Mouse (Mus musculus) common myeloid progenitor, adult 5-6 weeks (primary cell): ENCODE results near the gene Mum1. TPM values are rescaled to one million over a fixed set of nuclear protein-coding genes. Genes with fewer than 3 reads are reported as not detected.
"Not testable (repeated sequence)": the region's sequence is repeated elsewhere in the genome, so short reads cannot be mapped to it uniquely, and the experiment has no call there.

Source experiments
- ATAC-seq: replicated peaks from 2 replicates; pipeline ENCODE4 v1.8.0; 2016; ENCODE audit warnings: low read depth, mild to moderate bottlenecking, moderate TSS enrichment, inconsistent platforms; ENCODE audit not compliant: poor library complexity, severe bottlenecking
- total RNA-seq: library from RNA; stranded (forward); fragments of 200-1000, 187-1606 nt; gene quantifications from 2 replicates; pipeline ENCODE4 v1.2.3, GENCODE M21; 2017

Mum1 gene
- total RNA-seq, 1 experiment from 2014 or later, result 41.9 TPM

DNA sequence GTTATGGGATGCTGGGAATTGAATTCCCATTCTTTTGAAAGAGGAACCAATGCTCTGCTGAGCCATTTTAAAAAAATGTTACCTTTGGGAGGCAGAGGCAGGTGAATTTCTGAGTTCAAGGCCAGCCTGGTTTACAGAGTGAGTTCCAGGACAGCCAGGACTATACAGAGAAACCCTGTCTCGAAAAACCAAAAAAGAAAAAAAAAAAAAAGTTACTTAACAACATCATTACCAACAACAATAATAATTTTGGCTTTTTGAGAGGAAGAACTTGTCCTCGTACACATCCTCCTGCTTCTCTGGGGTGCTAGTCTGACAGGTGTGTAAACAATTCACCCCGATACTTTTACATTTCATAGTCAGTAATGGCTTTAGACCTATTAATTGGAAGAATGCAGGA lies 22.2 kb downstream of the Mum1 start:
- ATAC-seq, result not testable (repeated sequence)

DNA sequence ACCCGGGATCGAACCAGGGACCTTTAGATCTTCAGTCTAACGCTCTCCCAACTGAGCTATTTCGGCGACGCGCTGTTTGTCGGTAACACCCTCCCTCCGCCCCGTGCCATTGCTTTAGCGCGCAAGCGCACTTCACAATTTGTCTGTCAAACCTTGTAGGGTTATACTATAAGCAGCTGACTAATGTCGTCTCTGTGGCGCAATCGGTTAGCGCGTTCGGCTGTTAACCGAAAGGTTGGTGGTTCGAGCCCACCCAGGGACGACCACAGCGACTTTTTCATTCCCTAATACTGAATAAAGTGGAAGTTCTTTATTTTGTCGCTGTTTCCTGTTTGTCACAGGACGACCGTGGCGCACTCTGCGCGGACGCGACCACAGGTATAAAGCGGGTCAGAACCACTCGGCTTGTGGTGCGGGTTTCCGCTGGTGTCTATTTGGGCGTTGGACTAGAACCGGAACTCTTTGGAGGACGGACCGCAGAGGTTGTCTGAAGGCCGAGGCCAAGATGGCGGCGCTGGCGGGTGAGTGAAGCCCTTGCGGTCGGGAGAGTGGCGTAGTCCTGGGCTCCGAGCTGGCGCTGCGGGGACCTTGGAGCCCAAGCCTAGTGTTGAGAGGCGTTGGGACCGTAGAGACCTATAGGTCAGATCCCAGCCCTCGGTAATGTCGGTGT lies 22.9 kb downstream of the Mum1 start, which contains the start of gene Ndufs7:
Gene Ndufs7 (plus strand): TSS at position 151 of the 670 bp plus-strand sequence.
- ATAC-seq, result peak; percentile 77

DNA sequence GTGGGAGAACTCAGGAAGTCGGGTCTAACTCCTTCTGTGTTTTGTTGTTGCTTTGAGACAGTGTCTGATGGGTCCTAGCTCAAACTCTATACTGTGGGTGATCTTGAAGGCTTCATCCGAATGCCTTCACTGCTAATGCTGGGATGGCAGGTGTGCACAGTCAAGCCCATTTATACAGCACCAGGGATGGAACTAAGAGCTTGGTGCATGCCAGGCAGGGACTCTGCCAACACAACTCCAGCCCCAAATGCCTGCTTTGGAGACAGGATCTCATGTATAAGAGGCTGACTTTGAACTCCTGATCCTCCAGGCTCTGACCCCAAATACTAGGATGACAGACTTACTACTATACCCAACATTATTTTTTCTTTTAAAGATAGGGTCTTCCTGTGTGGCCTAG lies 23.8 kb downstream of the Mum1 start:
- ATAC-seq, result no peak

DNA sequence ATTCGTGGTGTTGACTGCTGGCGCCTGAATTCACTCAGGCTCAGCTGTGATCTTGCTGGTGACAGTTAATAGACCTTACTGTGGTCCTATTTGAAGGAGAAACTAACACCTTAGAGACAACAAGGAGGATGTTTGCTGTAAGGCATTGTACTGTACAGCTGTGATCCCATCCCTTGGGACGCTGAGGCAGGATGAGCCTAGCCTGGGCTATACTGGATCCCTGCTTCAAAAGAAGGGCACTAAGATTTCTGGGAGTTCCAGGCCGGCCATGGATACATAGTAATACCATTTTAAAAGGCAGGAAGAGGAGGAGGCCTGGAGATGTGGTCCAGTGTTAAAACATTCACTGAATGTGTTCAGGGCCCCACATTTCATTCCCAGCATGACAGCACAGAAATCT lies 24.3 kb downstream of the Mum1 start:
- no peak for ATAC-seq

DNA sequence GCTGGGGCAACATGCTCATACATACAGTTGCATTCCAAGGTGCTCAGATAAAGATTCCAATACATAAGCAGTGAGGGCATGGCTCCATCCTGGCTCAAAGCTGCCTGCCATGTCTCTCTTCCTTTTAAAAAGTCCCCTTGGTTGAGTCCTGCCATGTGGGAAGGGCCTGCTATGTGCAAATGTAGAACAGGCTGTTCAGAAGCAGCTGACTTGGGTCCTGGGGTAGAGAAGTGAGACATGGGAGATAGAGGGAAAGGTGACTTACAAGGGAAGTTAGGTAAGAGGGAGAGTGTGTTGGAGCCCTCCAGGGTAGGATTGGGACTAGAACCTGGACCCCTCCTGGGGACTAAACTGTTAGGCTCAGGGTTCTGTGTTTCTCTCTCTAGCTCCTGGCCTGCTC lies 25.8 kb downstream of the Mum1 start:
- ATAC-seq, result no peak

DNA sequence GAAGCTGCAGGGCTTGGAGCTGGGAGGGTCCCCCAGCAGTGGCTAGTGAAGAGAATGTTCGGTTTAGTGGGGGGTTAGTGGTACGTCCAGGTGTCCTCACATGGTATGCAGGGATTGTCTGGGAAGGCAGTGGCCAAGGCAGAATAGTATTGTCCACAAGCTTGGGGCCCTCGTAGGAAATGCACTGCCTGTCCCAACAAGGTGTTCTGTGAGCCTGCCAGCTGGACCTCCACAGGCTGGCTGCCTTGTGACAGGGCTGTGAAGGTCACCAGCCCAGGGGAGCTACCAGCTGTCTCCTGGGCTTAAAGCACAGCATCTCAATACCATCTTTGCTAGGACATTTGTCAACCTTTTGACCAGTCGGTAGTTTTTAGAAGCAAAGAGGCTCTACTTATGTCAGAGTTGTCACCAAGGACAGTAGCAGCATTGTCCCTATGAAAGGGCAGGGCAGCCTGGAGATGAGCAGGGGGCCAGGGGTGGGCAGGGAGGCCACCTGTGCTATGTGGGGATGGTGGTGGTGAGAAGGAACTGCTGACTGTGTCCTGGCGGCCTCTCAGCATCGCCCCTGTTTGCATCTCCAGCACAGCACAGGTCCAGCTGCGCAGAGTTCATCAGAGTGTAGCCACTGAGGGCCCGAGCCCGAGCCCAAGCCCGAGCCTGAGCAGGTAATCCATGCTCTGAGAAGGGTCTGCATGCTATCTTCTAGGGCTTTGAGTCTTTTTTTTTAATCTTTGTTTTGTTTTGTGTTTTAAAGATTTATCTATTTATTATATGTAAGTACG lies 26.4 kb downstream of the Mum1 start:
- no peak for ATAC-seq

DNA sequence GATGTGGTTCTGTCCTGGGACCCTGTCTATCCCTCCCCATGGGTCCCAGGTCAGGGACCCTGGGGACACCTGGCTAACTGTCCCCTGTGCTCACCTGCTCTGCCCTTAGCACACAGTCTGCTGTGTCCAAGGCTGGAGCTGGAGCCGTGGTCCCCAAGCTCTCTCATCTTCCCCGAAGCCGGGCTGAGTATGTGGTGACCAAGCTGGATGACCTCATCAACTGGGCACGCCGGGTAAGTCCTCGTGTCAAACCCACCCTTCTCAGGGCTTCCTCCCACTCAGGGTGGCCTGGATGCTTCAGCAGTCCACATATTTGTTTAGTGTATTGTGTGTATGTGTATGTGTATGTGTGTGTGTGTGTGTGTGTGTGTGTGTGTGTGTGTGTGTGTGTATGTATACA lies 27.3 kb downstream of the Mum1 start:
- no peak for ATAC-seq

DNA sequence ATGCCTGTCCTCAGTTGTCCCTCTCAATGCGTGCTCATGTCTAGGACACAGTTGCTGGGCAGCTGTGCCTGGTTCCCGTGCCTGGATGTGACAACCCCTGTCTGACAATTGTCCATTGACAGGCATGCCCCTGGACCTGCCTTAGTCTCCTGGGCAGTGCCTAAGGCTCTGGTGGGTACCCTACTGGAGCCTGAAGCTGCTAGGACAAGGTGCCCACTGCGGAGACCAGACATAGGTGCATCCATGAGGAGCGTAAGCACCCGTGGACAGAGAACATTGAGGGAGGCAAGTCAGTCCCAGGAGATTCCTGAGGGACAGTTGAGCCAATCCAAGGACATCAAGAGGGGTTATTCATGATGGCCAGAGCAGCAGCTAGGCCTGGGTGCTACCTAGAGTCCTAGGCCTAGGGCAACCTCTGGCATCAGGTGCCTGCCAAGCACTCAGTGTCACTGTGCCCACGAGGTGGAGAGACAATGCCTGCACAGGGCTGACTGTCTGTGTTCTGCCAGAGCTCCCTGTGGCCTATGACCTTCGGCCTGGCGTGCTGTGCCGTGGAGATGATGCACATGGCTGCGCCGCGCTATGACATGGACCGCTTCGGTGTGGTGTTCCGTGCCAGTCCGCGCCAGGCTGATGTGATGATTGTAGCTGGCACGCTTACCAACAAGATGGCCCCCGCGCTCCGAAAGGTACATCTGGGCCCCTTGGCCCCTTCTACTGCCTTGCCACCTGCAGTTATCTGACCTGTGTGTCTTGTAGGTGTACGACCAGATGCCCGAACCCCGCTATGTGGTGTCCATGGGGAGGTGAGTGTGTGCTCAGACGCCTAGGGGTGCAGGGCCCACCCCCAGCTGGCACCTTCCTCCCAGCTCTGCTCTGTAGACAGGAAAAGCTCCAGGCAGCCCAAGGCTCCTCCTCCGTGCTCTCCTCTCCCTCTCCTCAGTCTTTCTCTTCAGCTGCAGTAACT lies 28.4 kb downstream of the Mum1 start:
- no peak for ATAC-seq

DNA sequence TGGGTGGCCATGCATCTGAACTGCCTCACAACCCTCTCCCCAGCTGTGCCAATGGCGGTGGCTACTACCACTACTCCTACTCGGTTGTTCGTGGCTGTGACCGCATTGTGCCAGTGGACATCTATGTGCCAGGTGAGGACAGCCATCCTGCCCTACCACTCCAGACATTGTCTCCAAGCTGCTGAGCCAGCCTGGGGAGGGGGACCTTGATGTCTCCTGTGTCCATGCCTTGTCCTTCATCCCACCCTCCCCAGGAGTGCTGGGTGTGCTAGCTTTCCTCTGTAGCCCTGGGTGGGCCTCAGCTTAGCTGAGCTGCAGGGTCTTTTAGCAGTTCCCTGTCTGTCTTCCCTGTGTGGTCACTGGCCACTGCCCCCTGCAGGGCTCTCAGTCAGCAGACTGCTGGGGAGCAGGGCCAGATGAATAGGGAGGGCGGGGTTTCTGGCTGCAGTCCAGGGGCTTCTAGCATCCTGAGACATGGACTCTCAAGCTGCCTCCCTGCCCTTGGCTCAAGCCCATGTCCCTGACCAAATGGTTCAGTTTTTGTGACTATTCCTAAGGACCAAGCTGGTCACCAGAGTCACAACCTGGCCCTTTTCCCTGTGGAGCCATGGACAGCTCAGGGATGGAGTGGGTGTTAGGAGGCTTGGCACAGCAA lies 29.8 kb downstream of the Mum1 start:
- no peak for ATAC-seq

DNA sequence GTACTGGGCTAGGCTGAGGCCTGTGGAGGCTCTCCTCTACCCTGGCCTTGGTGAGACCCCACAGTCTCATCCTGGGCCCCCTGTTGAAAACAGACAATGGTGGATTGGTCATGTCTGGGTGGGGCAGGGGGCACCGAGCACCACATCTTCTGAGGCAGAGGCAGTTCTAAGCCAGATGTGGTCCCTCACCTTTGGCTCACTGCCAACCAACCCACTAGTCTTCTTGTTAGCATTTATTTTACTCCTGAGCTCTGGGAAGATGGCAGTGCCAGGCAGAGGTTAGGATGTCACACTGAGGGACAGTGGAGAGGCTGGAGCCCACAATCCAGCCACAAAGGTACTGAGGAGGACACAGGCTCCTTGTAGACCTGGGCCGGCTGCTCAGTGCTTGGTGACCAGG lies 31.7 kb downstream of the Mum1 start:
- no peak for ATAC-seq

DNA sequence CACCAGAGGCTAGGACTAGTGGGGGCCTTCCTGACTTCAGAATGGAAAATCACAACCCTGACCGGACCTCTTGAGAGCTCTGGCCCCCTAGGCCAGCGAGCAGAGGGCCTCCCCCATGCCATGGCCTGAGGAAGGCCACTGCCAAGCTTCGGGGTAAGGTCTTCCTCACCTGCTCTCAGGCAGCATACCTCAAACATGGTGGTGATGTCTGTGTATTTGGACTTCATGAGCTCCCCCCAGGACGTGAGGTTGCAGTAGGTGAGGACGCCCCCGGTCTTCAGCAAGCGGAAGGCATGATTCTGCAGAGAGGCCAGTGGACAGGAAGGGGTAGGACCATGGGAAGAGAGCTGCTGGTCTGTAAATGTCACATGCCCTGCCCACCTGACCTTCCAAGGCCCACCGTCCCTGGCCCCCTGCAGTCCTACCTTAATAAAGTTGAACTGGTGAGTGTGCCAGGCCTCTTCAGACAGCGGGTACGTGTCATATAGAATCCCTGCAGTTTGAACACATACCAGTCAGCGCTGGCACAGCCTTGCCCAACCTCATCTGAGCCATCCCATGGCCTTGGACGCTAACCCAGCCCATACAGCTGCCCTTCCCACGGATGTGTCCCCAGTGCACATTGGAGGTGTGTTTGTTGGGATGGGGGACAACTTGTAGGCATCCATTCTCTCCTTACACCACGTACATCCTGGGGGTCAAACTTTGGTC lies 32.7 kb downstream of the Mum1 start:
- no peak for ATAC-seq

DNA sequence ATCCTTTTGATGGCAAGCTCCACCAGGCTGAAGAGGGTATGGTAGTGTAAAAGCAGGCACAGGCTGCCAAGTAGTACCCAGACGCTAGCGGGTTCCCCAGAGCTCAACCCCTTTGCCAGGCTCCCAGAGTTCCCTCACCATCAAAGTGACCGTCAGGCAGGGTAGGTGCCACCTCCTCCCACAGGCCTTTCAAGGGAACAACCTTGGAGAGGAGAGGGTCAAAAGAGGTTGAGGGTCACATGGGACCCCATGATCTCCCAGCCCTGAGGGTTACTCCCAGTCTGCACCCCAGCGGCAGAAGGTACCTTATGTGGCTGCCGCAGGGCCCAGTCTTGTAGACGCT lies 33.2 kb downstream of the Mum1 start:
- ATAC-seq, result no peak

DNA sequence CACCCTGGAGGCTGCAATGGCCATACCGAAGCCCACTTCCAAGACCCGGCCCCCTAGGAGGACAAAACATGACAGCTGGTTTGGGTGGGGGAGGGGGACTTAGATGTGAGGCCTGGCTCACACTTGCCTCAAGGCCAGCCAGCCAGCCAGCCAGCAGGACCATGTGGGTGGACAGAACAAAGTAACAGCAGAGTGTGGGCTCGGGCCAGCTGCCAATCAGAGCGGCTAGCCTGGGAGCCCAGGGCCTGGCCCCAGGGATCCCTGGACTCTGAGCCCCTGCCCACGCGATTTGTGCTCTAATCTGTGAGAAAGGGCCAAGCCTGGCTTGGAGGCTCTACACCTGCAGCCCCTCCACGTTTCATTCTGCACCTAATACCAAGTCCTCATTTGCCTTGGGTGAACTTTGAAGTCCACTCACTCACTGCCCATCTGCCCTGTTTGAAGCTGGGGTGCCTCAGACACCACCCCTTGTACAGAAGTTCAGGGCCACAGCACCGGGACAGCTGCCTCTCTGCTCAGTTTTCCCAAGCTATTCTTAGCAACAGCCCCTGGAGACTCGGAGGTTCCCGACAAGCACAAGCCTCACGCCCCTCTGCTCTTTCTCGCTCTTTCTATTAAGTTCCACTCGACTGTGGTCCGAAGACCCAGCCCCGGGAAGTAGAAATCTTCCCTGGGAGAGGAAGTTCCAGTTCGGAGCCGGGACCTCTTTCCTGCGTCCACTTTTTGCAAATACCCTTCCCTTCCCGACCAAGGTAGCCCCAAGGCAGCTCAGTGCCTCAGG lies 33.8 kb downstream of the Mum1 start:
- no peak for ATAC-seq

DNA sequence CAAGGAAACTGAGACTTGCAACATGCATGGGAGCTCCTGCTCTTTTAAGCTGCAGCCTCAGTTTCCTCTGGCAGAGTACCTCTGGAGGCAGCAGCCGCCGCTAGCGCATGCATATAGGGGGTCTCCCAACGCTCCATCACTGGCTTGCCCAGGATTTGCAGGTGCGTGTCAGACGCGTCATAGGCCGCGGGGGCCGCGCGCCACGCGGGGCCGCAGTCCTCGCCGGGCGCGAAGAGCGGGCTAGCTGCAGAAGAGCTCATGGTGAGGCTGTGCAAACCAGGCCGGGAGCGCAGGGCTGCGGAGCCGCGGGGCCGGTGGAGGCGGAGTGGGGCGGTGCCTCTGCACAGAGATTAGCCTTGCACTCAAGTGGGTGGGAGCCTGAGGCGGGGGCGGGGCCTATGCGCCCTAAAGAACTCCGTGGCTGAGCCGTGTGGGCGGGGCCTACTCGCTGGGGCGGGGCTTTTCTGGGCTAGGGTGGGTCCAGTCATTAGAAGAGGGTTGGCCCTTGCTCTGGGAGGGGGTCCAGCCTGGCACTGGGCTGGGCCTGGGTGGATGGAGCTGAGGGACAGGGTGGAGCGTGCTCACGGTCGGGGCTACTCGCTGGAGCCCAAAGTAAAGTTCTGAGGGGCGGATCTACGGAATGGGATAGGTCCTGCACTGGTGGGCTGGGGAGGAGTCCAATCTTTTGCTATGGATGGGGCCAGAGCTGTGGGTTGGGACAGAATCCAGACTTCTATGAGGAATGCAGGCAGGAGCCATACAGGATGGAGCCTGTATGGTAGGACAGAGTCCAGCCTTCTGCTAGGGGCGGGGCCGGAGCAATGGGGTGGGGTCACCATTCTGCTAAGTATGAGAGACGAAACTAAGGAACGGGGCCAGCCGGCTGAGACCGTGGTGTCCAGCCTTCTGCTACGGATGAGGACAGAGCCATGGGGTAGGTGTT lies 34.7 kb downstream of the Mum1 start, which contains the start of the genes Gamt and Dazap1:
Gene Gamt (minus strand): TSS at position 371 of the 943 bp plus-strand sequence.
Gene Dazap1 (plus strand): TSS at position 845 of the 943 bp plus-strand sequence.
- peak; percentile 53 for ATAC-seq

DNA sequence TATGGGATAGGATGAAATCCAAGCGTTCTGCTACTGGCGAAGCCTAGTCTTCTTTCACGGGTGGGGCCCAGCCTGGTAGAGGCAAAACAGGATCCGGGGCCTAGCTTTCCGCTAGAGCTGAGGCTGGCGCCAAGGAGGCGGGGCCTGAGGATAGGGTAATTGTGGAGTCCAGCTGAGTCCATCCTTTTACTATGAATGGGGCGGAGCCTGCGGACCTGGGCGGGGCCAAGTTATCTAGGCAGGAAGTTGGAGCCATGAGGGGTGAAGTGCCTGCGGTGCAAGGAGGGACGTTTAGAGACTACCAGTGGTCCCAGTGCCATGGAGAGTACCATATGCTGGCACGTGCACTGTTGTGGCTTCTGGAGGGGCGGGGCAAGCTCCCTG lies 35.3 kb downstream of the Mum1 start:
- ATAC-seq, result peak; percentile 77

DNA sequence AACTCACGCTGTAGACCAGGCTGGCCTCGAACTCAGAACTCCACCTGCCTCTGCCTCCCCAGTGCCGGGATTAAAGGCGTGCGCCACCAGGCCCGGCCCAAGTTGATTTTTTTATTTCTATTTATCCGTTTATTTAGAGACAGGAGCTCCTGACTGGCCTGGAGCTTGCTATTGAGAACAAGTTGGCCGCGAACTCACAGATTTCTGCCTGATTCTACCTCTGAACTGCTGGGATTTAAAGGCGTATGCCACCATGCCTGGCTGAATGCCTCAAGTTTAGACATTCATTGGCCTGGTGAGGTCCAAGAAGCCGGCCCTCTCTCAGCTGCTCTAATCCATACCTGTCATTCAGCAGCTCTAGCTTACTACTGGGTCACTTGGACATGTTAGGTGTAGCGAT lies 35.9 kb downstream of the Mum1 start:
- ATAC-seq, result no peak

DNA sequence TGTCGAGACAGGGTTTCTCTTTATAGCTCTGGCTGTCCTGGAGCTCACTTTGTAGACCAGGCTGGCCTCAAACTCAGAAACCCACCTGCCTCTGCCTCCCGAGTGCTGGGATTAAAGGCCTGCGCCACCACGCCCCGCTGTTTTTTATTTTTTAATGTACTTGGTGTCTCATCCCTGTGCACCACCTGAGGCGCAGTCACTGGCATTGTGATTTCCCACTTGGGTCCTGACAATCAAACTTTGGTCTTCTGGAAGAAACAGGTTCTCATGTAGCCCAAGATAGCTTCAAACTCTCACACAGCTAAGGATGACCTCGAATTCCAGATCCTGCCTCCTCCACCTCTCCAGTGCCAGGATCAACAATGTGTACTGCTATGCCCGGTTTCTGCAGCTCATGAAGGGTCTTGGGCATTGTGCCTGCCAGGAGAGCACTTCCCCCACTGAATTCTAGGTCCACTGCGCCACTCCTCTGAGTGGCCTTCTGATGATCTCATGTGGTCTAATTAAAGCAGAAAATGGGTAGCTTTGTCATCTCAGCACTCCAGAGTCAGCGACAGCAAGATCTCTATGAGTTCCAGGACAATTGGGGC lies 36.6 kb downstream of the Mum1 start:
- ATAC-seq, result no peak
